Mouse (Mus musculus) adrenal gland (tissue): ENCODE measurements around the gene Poll.

ENCODE experiments used
- intact Hi-C: fragments of 180-260 bp; cut with DNase I; formaldehyde crosslinking; loops from one replicate; pipeline ENCODE4 v1.15.1; 2025

The Poll gene

DNA sequence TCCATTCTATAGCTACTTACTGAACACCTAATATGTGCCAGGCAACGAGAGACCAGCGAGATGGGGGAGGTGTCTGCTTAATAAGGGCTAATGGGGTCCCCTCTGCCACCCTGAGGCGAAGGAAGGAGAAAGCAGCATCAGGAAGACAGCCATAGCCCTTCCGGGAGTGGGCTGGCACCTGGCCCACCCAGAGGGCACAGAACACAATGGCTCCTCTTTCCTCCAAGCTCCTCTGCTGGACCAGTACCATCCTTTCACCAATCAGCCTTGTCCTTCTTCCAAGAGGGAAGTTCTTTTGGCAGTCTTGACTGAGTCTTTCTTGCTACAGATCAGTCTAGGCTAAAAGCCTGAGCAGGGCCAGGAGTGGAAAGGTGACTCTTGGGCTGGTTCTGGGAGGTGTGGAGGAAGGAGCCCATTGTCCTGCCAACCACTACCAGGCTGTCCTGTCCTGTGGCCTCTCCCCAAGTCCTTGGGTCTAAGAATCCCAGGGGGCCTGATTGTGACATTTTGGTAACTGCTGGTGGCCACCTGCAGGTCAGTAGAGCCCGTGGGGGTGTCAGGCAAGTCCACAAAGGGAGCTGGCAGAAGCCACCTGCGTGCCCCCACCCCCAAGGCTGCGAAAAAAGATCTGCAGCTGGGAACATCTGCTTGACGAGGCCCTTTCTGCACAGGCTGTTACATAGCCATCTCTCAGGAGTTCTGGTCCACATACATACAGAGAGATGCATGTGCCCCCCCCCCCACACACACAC lies 19.5 kb downstream of the Poll start:
- intact Hi-C loops, result loop anchor here (5.0 kb wide), 2 partner anchors 49 to 94 kb away; no protein-coding TSS in a partner anchor

DNA sequence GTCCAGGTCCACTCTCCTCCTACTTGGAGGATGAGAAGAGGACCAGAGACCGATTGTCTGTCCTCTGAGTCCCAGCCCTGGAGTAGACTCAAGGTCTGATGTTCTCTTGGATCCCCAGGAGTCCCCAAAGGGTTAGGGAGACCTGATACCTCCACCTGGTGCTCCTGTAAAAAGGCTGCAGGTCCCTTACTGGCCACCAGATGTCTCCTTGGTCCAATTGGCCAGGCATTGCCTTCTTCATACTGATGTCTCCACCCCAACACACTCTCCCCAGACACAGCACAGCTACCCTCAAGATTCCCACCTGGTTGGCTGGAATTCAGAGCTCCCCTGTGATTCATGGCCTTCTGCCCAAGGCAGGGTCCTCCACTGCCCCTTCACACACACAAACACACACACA lies 22.8 kb downstream of the Poll start:
- intact Hi-C loops, result no loop called here

DNA sequence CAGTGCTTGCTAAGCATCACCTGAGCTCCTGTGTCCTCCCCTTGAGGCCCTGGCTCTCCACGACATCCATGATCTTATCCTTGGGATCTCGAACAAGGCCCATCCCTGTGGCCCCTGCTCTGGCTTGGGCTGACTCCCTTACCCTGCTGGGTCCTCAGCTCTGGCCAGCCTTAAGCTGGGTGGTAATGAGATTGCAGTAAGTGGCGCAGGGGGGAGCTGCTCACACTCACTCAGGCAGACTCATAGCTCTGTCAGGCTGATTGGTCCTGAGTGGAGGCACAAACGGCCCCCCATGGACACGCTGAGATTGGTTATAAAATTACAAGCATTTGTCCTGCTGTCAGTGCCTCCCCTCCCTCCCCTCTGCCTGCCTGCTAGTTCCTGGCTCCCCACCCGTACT lies 24.4 kb downstream of the Poll start:
- intact Hi-C loops, result no loop called here

DNA sequence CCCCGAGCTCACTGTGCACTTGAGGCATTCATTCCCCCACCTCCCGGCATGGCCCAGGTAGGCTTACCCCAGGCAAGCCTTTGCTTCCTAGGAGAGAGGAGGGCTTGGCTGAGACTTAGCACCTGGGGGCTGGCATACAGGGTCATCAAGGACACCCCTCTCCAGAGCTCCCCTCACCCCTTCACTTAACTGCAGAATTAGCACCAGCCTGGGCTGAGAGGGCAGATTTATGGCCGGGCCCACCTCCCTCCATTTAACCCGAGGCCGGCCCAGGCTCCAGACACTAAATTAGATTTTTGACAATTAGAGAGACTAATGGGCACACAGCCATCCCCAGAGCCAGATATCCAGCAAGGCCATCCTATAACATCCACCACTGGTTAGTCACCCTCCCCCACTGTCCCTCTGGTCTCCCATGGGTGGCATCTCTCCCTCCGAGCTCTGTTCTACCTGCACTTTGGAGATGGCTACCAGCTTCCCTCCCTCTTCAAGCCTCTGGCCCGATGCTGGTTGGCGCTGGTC lies 25.1 kb downstream of the Poll start:
- intact Hi-C loops, result no loop called here

DNA sequence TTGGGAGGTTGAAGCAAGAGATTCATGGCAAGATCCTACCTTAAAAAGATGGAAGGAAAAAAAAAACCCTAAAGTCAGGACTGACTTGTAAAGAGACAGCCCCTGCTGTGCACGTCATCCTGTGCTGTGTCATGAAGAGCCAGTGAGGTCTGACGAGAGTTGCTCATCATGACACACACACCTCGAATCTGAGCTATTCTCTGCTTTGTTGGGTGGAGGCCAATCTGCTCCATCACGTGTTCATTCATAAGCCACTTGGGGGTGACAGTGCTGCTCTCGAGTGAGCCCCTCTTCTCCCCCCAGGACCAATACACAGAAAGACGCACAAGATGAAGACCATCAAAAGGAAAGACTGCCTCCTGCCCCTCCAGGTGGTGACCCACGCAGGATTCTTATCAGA lies 26.7 kb downstream of the Poll start:
- intact Hi-C loops, result no loop called here

DNA sequence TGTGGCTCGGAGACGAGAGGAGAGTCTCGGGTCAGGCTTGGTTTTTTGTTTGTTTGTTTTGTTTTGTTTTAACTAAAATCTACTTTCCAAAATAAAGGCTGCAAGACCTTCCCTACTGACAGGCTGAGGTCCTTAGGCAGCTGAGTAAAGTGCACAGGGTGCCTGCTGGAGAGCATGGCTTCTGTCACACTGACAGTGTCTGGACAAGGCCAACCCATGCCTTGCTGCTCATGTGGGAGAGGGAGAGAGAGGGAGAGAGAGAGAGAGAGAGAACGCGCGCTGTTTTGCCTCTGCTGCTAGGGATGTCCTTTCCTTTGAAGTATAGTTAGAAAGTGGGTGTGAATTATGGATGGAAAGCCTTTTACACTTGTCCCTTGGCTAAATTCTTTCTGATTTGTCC lies 28.8 kb downstream of the Poll start:
- intact Hi-C loops, result no loop called here

DNA sequence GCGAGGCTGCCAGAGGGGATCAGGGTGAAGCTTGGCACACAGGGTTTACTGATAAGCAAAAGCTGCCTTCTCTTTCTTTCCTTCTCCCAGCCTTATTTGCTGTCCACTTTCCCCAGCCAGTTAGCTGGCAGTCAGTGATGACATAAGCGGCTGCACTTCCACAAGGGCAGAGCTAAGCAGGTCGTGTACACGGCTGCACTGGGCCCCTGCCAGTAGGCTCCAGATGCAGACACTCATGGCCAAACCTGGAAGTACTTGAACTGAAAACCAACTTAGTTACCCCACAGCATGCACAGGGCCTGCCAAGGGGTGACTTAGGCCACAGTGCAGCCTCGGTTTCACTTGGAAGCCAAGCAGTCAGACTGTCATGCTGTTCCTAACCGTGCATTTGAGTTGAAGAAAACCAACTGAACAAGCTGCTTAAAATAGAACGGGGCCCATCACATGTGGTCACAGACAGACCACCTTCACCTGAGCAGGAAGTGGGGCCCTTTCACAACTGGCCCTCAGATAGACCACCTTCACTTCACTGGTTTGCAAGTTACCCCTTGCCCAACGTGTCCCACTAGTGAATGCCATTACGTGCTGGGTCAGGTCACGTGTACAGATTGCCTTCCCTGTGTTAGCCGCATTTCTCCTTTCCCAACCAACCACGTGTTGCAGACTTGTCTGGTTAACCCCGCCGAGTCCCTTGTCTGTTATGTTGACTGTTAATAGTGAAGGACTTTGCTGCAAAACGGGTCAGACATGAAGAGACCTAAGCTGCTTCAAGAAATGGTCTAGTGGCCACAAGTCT lies 29.9 kb downstream of the Poll start:
- intact Hi-C loops, result no loop called here

DNA sequence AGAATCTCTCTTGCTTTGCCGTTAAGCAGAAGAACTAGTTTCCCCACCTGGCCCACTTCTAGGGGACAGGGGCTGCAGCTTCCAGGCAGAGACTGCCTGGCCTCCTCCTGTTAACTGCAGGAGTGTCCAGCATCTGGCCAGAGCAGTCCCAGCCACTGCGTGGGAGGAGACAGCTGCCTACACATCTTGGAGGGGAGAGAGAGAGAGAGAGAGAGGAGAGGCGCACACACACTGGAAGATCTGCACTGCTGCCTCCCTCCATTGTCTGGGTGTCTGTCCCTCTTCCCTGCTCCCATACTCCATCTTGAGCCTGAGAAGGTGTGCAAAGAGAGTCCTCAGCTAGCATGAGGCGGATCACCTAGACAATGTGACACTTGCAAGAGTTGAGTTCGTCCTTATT lies 31.0 kb downstream of the Poll start:
- intact Hi-C loops, result no loop called here

DNA sequence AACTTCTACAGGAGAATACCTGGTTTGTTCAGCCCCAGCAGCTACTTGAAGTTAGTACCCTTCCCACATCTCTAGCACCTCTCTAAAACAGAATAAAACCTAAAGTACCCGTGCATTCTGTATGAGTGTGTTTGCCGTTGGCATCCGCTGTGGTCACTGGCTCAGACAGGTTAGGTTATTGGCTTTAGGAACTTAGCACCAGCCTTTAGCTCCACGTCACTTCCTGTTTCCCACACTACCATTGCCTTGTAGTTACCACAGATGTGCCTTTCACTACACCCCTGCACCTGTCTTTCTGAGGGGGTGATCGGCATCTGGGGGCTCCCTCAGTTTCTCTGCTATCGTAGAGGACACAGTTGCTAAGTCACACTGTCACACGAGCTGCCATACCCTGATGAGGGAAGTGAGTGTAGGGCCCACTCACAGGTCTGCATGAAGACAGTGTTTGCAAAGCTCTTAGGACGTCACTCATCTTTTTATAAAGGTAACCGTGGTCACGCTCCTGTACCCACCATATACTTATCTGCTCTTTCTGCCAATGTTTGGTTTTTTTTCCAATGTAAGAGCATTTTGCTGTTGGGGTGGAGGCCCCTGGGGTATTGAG lies 32.3 kb downstream of the Poll start:
- intact Hi-C loops, result no loop called here

DNA sequence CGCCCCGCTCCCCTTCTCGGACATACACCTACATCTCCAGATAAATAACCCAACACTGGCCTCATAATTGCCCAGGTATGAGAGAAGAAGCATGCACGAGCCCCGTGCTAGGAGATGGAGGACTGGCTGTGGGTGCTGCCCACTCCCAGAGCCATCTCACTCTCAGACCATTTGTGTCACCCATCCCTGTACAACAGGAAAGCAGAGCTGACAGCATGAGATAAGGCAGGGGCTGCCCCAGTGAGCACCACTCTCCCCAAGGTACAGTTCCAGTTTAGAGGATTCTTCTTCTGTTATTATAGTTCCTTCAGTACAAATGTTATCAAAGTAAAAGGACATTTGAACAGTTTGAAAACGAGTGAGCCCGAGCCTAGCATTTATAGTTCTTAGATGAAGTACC lies 32.9 kb downstream of the Poll start:
- intact Hi-C loops, result no loop called here

DNA sequence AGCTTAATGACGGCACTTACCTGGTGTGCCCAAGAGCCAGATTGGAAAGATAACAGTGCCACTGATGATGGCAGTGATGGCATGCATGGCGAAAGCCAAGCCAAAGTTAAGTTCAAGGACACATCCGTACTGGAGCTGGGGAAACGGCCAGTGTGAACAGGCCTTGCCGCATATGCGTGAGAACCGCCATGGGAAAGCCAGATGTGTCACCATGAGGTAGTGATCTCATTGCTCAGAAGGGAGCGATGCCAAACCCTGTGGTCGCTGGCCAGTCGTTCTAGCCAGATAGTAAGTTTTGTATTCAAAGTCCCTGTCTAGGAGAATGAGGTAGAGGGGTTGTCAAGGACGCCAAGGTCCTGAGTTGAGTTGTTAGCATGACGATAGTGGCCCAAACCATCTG lies 44.1 kb downstream of the Poll start:
- intact Hi-C loops, result no loop called here

DNA sequence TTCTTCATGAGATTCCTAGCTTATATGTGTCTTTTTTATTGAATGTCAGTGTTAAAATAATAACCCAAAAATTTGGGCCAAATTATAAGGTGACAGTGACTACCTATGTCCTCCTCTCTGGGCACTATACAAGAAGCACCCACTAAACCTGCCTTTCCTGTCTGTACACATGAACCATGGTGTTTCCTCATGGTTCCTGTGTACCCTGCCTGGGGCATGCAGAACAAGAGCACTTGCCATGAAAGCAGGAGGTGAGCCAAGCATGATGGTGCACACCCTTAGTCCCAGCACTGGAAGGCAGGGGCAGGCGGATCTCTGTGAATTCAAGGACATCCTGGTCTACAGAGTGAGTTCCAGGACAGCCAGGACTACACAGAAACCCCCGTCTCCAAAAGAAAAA lies 45.0 kb downstream of the Poll start:
- intact Hi-C loops, result no loop called here

DNA sequence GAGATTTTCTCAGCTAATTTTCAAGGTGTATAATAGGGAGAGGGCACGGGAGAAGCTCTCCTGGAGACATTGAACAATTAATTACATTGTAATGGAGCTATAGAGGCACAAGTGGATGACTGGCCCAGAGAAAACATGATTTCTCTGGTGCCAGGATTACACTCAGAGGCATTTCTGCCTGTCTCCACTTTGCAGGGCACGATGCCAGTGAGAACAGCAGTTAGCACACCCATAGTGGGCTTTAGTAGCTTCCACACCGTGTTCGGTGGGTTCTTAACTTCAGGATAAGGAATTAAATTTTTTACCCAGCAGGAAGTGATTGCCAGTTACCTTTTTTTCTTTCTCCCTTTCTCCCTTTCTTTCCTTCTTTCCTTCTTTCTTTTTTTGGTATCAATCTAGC lies 48.9 kb downstream of the Poll start:
- intact Hi-C loops, result no loop called here

DNA sequence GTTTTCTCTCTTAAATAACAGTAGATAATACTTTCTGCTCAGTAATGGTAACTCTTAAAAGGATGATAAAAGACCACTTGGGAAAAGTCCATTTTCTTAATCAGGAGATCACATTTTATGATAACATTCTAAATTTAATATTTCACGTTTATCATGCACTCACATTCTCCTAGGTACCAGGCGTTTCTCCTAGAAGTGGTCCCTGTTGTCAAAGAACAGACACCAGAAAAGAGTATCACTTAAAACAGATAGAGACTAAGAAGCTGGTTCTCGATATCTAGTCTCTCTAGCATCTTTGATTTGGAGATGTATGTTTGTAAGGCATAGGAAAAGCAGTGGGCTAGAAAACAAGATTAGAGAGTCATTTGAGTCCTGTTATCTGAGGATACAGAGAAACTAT lies 49.7 kb downstream of the Poll start:
- intact Hi-C loops, result no loop called here

DNA sequence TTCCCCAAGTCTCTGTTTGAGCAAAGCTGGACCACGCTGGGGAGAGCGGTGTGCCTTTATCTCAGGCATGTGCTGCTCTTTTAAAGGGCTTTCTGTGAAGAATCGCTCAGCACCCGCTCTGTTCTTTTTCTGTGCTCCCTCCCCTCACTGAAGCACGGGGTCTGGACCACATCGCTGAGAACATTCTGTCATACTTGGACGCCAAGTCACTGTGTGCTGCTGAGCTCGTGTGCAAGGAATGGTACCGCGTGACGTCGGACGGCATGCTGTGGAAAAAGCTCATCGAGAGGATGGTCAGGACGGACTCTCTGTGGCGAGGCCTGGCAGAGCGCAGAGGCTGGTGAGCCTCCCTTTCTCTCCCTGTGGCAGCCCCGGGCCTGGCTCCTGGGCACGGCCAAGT lies 52.8 kb downstream of the Poll start:
- intact Hi-C loops, result no loop called here

DNA sequence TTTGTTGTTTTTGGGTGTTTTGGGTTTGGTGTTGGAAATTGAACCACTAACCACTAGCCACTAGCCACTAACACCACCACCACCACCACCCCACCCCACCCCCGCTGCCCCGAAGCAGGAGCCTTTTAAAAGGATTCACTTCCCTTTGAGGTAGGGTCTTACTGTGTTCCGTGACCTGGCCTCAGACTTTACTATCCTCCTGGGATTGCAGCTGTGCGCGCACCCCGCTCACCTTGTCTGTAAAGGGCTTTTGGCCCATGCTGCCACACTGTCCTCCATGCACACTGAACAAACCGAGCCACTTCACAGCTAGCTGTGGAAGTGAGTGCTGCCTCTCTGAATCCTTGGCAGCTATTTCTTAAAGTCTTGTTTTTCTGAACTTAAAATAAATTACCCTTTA lies 54.9 kb downstream of the Poll start:
- intact Hi-C loops, result no loop called here
